Mouse (Mus musculus) heart, embryonic 16.5 days (tissue): Measurements from ENCODE around the gene Arl6ip5. TPM values are rescaled to one million over a fixed set of nuclear protein-coding genes. Genes with fewer than 3 reads are reported as not detected.

ENCODE experiments used
- ATAC-seq: fragments of 200-750 bp; cut with Nextera tagmentation; replicated peaks from 2 replicates; pipeline ENCODE4 v1.8.0; 2017; ENCODE audit warnings: moderate number of reproducible peaks; ENCODE audit not compliant: insufficient read depth, low FRiP score; ENCODE audit errors: extremely low read depth
- H3K27ac ChIP-seq: fragments of 300-500 bp; sonication (generic); 2 replicates; pipeline ENCODE4 v1.5.1; 2014; ENCODE audit warnings: mild to moderate bottlenecking, low read length, control low read depth, moderate library complexity
- H3K27me3 ChIP-seq: fragments of 300-500 bp; sonication (generic); 2 replicates; pipeline ENCODE4 v1.6.1; 2014; ENCODE audit warnings: low read length, mixed read lengths; ENCODE audit not compliant: control insufficient read depth, insufficient read depth
- H3K36me3 ChIP-seq: fragments of 300-500 bp; sonication (generic); 2 replicates; pipeline ENCODE4 v1.6.1; 2014; ENCODE audit not compliant: control insufficient read depth, insufficient read depth
- H3K4me1 ChIP-seq: fragments of 300-500 bp; sonication (generic); 2 replicates; pipeline ENCODE4 v1.6.1; 2014; ENCODE audit warnings: low read length, mixed read lengths; ENCODE audit not compliant: control insufficient read depth, insufficient read depth
- H3K4me2 ChIP-seq: fragments of 300-500 bp; sonication (generic); 2 replicates; pipeline ENCODE4 v1.6.1; 2014; ENCODE audit warnings: low read depth, mild to moderate bottlenecking, control low read depth, low read length
- H3K4me3 ChIP-seq: fragments of 300-500 bp; sonication (generic); 2 replicates; pipeline ENCODE4 v1.5.1; 2014; ENCODE audit warnings: mild to moderate bottlenecking, control low read depth, low read length
- H3K9ac ChIP-seq: fragments of 300-500 bp; sonication (generic); 2 replicates; pipeline ENCODE4 v1.6.1; 2014; ENCODE audit warnings: low read length, control low read depth
- H3K9me3 ChIP-seq: fragments of 300-500 bp; sonication (generic); replicated peaks from 2 replicates; pipeline ENCODE4 v1.6.1; 2016; ENCODE audit warnings: low read length; ENCODE audit not compliant: control insufficient read depth
- WGBS: fragments of 180-500 bp; shearing (Covaris S2); extraction: QIAGEN DNeasy Blood & Tissue Kit; methylation state at CpG from one replicate; pipeline ENCODE4 v1.1.7; 2014; 5-methylcytosine and 5-hydroxymethylcytosine counted together
- polyA plus RNA-seq: library from polyadenylated mRNA; unstranded; fragments of >200 nt; fragmentation: Nextera tagmentation; extraction: Ambion mirVana; gene quantifications from 2 replicates; pipeline ENCODE4 v1.2.1, GENCODE M21; 2015

Gene Arl6ip5
- polyA plus RNA-seq, 1 experiment from 2014 or later = 107 TPM

DNA sequence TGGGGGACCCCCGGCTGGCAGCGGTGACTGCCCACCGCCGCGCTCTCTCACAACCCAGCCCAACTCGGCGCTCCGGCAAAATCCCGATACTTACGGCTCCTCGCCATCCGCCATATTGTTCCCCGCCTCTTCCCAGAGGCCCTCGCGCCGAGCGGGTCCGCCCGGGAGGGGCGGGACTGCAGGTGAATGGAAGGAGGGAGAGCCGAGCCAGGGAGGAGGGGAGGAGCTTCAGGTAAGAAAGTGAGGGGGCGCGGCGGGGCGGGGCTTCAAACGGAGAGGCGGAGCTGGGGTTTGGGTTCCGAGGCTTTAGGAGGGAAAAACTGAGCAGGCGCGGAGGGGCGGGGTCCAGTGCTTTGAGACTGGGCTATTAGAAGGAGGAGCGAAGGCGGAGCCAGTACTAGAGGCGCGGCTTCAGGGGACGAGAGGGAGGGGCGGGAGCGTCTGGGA is 5.0 kb upstream of the Arl6ip5 start, which contains the start of gene Uba3:
Gene Uba3, minus strand, starts transcription at position 209 of the 447 bp plus-strand sequence.
- under 1% methylated on average over 38 of the region's 38 CpGs for WGBS
- Histone ChIP-seq H3K9me3 (no peaks in the 10 kb centered on the region), H3K27ac (peak within 1 kb of the TSS; percentile 85), H3K4me2 (peak within 1 kb of the TSS; percentile 80), H3K9ac (peak within 1 kb of the TSS; percentile 97), H3K4me3 (peak within 1 kb of the TSS; percentile 75), H3K27me3 (no peaks in the 10 kb centered on the region), H3K36me3 (no peaks in the 10 kb centered on the region), H3K4me1 (peaks cover 16% of the 10 kb centered on the region)
- peak; percentile 98 for ATAC-seq

DNA sequence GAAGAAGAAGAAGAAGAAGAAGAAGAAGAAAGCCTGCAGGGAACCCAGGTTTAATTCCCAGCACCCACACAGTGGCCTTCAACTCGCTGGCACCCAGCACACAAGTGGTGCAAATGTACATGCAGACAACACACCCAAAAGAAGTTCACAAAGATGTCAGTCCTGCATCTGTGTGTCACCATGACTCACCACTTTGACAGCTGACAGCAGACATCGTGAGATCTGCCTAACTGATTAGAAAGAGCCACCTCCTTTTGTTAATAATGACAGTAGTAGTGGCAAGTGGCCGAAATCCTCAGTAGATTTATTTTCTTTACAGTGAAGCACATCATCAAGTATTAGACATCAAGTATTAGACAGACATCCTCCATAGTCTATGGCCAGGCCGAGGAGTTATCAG is 3.4 kb upstream of the Arl6ip5 start:
- H3K4me1 ChIP-seq = peaks cover 20% of the 10 kb centered on the region
- H3K27me3 ChIP-seq = no peaks in the 10 kb centered on the region
- H3K4me2 ChIP-seq = no peak overlapping the region
- H3K9me3 ChIP-seq = no peaks in the 10 kb centered on the region
- no peak overlapping the region for H3K27ac ChIP-seq
- no peaks in the 10 kb centered on the region for H3K36me3 ChIP-seq
- no peak overlapping the region for H3K4me3 ChIP-seq
- ATAC-seq = no peak
- WGBS = 65% methylated on average over 4 of the region's 4 CpGs
- H3K9ac ChIP-seq = no peak overlapping the region

DNA sequence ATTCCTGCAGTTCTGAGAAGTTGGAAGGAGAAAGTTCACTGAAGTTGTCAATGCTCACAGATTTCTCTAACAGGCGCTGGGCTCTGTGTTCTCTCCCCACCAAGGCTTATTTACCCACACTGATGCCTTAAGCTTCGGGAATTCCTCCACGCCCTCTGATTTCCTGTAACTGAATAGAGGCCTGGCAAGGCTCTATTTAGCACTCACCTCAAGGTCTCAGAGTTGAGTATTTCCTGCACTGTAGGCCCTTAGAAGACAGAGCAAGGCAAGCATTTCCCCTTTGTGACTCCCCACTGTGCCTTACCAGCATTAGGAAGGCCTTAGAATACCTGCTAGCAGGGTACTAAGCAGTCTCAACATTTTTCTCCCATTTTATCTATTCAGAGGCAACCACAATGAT is 2.1 kb upstream of the Arl6ip5 start:
- Histone ChIP-seq H3K9ac (no peak overlapping the region), H3K9me3 (no peaks in the 10 kb centered on the region), H3K27ac (peak overlapping the region; percentile 17), H3K4me3 (no peak overlapping the region), H3K27me3 (no peaks in the 10 kb centered on the region), H3K4me2 (no peak overlapping the region), H3K4me1 (peaks cover 30% of the 10 kb centered on the region), H3K36me3 (no peaks in the 10 kb centered on the region)
- ATAC-seq = no peak
- WGBS = 43% methylated on average over 3 of the region's 3 CpGs

DNA sequence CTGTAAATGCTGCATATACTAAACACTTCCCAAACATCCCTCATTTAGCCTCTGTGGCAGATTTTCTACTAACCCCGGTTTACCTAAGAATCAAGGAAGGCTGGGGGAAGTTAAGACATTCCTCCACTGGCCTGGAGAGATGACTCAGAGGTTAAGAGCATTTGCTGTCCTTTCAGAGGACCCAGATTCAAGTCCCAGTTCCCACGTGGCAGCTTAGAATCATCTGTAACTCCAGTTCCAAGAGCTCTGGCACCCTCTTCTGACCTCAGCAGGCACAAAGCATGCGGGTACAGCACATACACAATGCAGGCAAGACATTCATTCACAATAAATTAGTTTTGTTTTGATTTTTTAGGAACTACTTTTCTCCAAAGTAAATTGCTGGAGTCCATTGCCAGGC is 1.3 kb upstream of the Arl6ip5 start:
- ATAC-seq = no peak
- H3K4me3 ChIP-seq = no peak overlapping the region
- H3K27ac ChIP-seq = no peak overlapping the region
- H3K4me1 ChIP-seq = peaks cover 32% of the 10 kb centered on the region
- no peak overlapping the region for H3K9ac ChIP-seq
- WGBS = 53% methylated on average over 3 of the region's 3 CpGs
- H3K4me2 ChIP-seq = no peak overlapping the region
- no peaks in the 10 kb centered on the region for H3K36me3 ChIP-seq
- no peaks in the 10 kb centered on the region for H3K27me3 ChIP-seq
- H3K9me3 ChIP-seq = no peaks in the 10 kb centered on the region

DNA sequence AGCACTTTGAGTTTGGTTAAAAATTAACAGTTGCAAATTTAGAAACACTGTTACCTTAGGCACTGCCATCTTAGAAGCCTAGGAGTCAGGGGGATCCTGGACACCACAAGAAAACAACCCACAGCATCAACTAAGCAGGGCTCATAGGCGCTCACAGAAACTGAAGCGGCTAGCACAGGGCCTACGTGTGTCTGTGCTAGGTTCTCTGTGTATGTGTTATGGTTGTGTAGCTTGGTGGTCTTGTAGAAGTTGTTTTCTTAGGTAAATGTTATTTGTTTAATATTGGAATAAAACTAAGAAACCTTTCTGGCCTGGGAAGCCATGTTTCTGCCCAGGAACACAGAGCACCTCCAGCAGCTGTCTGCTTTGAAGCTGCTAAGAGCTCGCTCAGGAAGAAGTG is 738 bp upstream of the Arl6ip5 start:
- Histone ChIP-seq H3K4me3 (no peak overlapping the region), H3K27me3 (no peaks in the 10 kb centered on the region), H3K9me3 (no peaks in the 10 kb centered on the region), H3K27ac (no peak overlapping the region), H3K36me3 (peaks cover 3% of the 10 kb centered on the region; the same call in 1 of the 2 replicates), H3K4me2 (no peak overlapping the region), H3K9ac (no peak overlapping the region), H3K4me1 (peaks cover 31% of the 10 kb centered on the region)
- no peak for ATAC-seq
- WGBS = 84% methylated on average over 4 of the region's 4 CpGs

DNA sequence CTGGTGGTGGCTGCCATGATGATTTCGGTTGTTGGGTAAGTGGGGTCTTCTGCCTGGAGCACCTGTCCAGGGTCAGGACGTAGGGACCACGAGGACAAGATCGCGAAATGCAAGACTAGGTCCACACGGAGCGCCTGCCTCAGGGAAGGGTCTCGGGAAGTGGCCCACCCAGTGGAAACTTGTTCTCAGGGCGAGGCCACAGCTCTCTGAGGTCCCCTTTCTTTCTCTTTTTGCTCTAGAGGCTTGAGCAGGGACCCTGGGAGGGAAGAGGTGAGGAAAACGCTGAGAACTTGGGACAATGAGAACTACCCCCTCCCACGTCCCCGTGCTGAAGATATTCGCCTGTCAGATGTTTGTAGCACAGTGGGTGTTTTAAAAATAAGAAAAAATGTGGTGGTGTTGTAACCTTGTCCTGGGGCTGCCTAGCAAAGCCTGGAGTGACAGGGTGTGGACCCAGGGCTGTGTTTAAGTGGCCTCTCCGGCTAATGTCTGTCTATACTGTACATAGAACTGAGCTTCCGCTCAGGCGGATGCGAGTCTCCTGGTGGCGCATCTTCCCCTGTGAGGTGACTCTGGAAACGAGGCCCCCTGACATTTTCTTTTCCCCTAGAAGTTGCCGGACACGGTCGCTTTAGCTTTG is 593 bp downstream of the Arl6ip5 start:
- peak; percentile 46 for ATAC-seq
- H3K9ac ChIP-seq = peak overlapping the region; percentile 93
- no peaks in the 10 kb centered on the region for H3K27me3 ChIP-seq
- peak overlapping the region; percentile 94 for H3K4me2 ChIP-seq
- peaks cover 10% of the 10 kb centered on the region; the same call in 1 of the 2 replicates for H3K36me3 ChIP-seq
- peaks cover 37% of the 10 kb centered on the region for H3K4me1 ChIP-seq
- H3K4me3 ChIP-seq = peak overlapping the region; percentile 92
- WGBS = under 1% methylated on average over 22 of the region's 22 CpGs
- H3K27ac ChIP-seq = peak overlapping the region; percentile 90
- H3K9me3 ChIP-seq = no peaks in the 10 kb centered on the region

DNA sequence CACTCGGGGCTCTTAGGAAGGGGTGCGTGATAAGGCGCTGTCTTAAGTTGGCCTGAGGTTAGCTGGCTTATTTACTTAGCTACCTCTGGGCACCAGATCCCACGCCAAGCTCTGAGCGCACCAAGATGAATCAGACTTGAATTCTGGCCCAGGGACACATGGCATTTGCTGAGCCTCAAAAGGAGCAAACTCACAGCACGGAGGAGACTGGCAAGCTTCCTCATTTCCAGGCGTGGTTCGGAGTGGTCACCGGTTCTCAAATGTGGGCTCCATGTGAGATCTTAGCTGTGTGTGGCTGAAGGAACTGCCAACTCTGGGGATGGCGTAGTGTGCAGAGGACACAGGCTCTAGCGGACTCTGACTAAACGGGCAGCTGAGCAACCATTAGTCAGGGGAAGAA is 1.5 kb downstream of the Arl6ip5 start:
- H3K4me2 ChIP-seq = peak overlapping the region; percentile 94
- H3K27ac ChIP-seq = peak overlapping the region; percentile 62; the same call in 1 of the 2 replicates
- H3K9ac ChIP-seq = peak overlapping the region; percentile 93
- H3K27me3 ChIP-seq = no peaks in the 10 kb centered on the region
- peak overlapping the region; percentile 92 for H3K4me3 ChIP-seq
- peaks cover 10% of the 10 kb centered on the region; the same call in 1 of the 2 replicates for H3K36me3 ChIP-seq
- ATAC-seq = 0 out of 2 replicates have a peak, but pooled peaks have one; percentile 2
- H3K9me3 ChIP-seq = no peaks in the 10 kb centered on the region
- WGBS = 40% methylated on average over 12 of the region's 12 CpGs
- peaks cover 43% of the 10 kb centered on the region for H3K4me1 ChIP-seq

DNA sequence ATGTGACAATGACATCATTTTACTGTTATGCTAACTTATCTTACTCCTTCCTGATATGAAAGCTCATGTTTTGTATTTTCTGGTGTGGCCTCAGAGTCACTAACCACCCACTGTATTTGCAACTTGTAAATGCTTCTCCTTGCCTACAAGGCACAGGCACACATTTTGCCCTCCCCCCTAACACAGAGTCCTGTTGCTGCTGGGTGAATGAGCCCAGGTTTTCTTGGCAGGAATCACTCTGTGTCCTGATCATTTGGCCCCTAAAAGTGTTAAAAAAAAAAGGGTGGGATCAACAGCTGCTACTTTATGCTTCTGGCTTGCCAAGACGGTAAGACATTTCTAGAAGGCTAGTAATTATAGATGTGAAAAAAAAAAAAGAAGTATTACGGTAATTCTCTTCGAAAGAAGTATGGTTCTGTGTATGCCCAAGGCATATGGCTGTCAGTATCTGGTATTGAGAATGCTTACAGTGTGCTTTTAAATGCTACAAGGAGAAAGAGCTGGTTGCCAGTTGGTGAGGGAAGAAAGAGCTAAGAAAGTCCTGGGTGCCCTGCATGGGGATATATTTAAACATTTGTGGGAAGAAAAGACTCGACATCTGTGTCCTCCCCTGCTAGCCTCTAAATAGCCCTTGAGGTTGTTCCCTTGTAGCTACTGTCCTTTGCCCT is 5.8 kb downstream of the Arl6ip5 start:
- Histone ChIP-seq H3K9ac (no peak overlapping the region), H3K9me3 (no peaks in the 10 kb centered on the region), H3K27ac (peak overlapping the region; percentile 27), H3K4me3 (no peak overlapping the region), H3K4me1 (peaks cover 42% of the 10 kb centered on the region), H3K36me3 (peaks cover 10% of the 10 kb centered on the region; the same call in 1 of the 2 replicates), H3K27me3 (no peaks in the 10 kb centered on the region), H3K4me2 (no peak overlapping the region)
- WGBS = 64% methylated on average over 4 of the region's 4 CpGs
- ATAC-seq = no peak

DNA sequence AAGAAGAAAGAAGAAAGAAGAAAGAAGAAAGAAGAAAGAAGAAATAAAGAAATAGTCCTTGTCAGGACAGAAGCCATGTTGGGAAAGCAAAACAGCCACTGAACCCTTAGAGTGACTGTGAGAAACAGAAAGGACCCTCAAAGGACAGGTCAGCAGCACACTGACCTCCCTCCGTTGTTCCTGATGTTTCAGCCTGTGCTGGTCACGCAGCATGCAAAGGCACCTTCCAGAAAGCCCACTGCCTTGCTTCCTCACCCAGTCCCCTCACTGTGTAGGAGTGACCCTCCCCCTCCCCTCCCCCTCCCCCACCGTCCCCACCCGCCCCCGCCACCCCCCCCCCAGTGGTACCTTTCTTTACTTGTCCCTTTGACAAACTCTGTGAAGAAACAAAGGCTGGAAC is 10.2 kb downstream of the Arl6ip5 start:
- ATAC-seq = no peak
- Histone ChIP-seq H3K9me3 (no peaks in the 10 kb centered on the region), H3K27ac (no peak overlapping the region), H3K4me2 (no peak overlapping the region), H3K27me3 (no peaks in the 10 kb centered on the region), H3K4me3 (no peak overlapping the region), H3K9ac (no peak overlapping the region), H3K36me3 (0 out of 2 replicates have a peak, but pooled peaks cover 3% of the 10 kb centered on the region), H3K4me1 (peaks cover 49% of the 10 kb centered on the region)
- 93% methylated on average over 2 of the region's 5 CpGs for WGBS
